Mouse (Mus musculus): ENCODE data around the gene Syp. TPM values are rescaled to one million over a fixed set of nuclear protein-coding genes. Genes with fewer than 3 reads are reported as not detected.

The Syp gene
- polyA plus RNA-seq, 1 experiment from 2014 or later, result 5.3 TPM

GRCm38 (mm10) chrX:7639536-7640325, 1.5 kb downstream of the Syp start:
- Histone ChIP-seq H3K4me3 (replicated peaks) (no peak overlapping the region), H3K36me3 (no peaks in the 10 kb centered on the region), H3K4me1 (no peaks in the 10 kb centered on the region), H3K27me3 (no peaks in the 10 kb centered on the region), H3K9ac (no peak overlapping the region), H3K27ac (replicated peaks) (no peak overlapping the region), H3K9me3 (replicated peaks) (no peaks in the 10 kb centered on the region), H3K4me2 (replicated peaks) (no peak overlapping the region)
- 23% methylated on average over 13 of the region's 13 CpGs for WGBS
- peak; percentile 20; the same call in 1 of the 2 replicates for ATAC-seq (ENCODE audit: insufficient number of reproducible peaks, low FRiP score, low TSS enrichment, low read depth)

GRCm38 (mm10) chrX:7640785-7641184, 2.5 kb downstream of the Syp start:
- no peaks in the 10 kb centered on the region for H3K4me1 ChIP-seq
- WGBS, result 31% methylated on average over 12 of the region's 12 CpGs
- H3K4me3 ChIP-seq (replicated peaks), result no peak overlapping the region
- H3K36me3 ChIP-seq, result no peaks in the 10 kb centered on the region
- H3K27me3 ChIP-seq, result no peaks in the 10 kb centered on the region
- H3K27ac ChIP-seq (replicated peaks), result no peak overlapping the region
- ATAC-seq (ENCODE audit: insufficient number of reproducible peaks, low FRiP score, low TSS enrichment, low read depth), result no peak
- no peaks in the 10 kb centered on the region for H3K9me3 ChIP-seq (replicated peaks)
- H3K9ac ChIP-seq, result no peak overlapping the region
- no peak overlapping the region for H3K4me2 ChIP-seq (replicated peaks)

- H3K9ac ChIP-seq, result no peak overlapping the region
- H3K36me3 ChIP-seq, result no peaks in the 10 kb centered on the region
- 12% methylated on average over 5 of the region's 5 CpGs for WGBS
- no peak overlapping the region for H3K4me2 ChIP-seq (replicated peaks)
- no peak overlapping the region for H3K27ac ChIP-seq (replicated peaks)
- no peak for ATAC-seq (ENCODE audit: insufficient number of reproducible peaks, low FRiP score, low TSS enrichment, low read depth)
- no peaks in the 10 kb centered on the region for H3K4me1 ChIP-seq
- no peak overlapping the region for H3K4me3 ChIP-seq (replicated peaks)
- H3K27me3 ChIP-seq, result no peaks in the 10 kb centered on the region
- no peaks in the 10 kb centered on the region for H3K9me3 ChIP-seq (replicated peaks)
Observed at GRCm38 (mm10) chrX:7645349-7645748, 7.1 kb downstream of the Syp start.

- Histone ChIP-seq H3K4me1 (no peaks in the 10 kb centered on the region), H3K9me3 (replicated peaks) (no peaks in the 10 kb centered on the region), H3K36me3 (no peaks in the 10 kb centered on the region), H3K27ac (replicated peaks) (peak overlapping the region; percentile 82), H3K4me2 (replicated peaks) (peak overlapping the region; percentile 53), H3K27me3 (no peaks in the 10 kb centered on the region), H3K4me3 (replicated peaks) (peak overlapping the region; percentile 53), H3K9ac (peak overlapping the region; percentile 39; the same call in 1 of the 2 replicates)
- WGBS, result 13% methylated on average over 24 of the region's 25 CpGs
- peak; percentile 96 for ATAC-seq (ENCODE audit: insufficient number of reproducible peaks, low FRiP score, low TSS enrichment, low read depth)
Observed at GRCm38 (mm10) chrX:7648671-7649304, 10.5 kb downstream of the Syp start.

GRCm38 (mm10) chrX:7657221-7657639, 19.0 kb downstream of the Syp start, which contains the start of gene Prickle3:
Prickle3 (plus strand) TSS chrX:7657260.
- 16% methylated on average over 26 of the region's 26 CpGs for WGBS
- H3K27ac ChIP-seq (replicated peaks), result peak within 1 kb of the TSS; percentile 72

GRCm38 (mm10) chrX:7658031-7658784, 19.9 kb downstream of the Syp start:
- Histone ChIP-seq H3K4me2 (replicated peaks) (peak overlapping the region; percentile 47), H3K27me3 (no peaks in the 10 kb centered on the region), H3K27ac (replicated peaks) (peak overlapping the region; percentile 72), H3K36me3 (no peaks in the 10 kb centered on the region), H3K4me3 (replicated peaks) (peak overlapping the region; percentile 52), H3K4me1 (no peaks in the 10 kb centered on the region; the same call in 1 of the 2 replicates), H3K9me3 (replicated peaks) (no peaks in the 10 kb centered on the region), H3K9ac (0 out of 2 replicates have a peak overlapping the region, but pooled peaks have one; percentile 35)
- WGBS, result 20% methylated on average over 15 of the region's 15 CpGs
- ATAC-seq (ENCODE audit: insufficient number of reproducible peaks, low FRiP score, low TSS enrichment, low read depth), result peak; percentile 79

More at GRCm38 (mm10) chrX:7657221-7657639, 19.0 kb downstream of the Syp start, which contains the start of gene Prickle3:
- Histone ChIP-seq H3K9me3 (replicated peaks) (no peaks in the 10 kb centered on the region), H3K4me1 (no peaks in the 10 kb centered on the region; the same call in 1 of the 2 replicates), H3K36me3 (no peaks in the 10 kb centered on the region), H3K4me2 (replicated peaks) (peak within 1 kb of the TSS; percentile 47), H3K4me3 (replicated peaks) (peak within 1 kb of the TSS; percentile 52), H3K27me3 (no peaks in the 10 kb centered on the region), H3K9ac (peak within 1 kb of the TSS; percentile 35)
- ATAC-seq (ENCODE audit: insufficient number of reproducible peaks, low FRiP score, low TSS enrichment, low read depth), result peak; percentile 68; the same call in 1 of the 2 replicates

- Histone ChIP-seq H3K9ac (no peak overlapping the region), H3K9me3 (replicated peaks) (no peaks in the 10 kb centered on the region), H3K27me3 (no peaks in the 10 kb centered on the region), H3K4me3 (replicated peaks) (peak overlapping the region; percentile 52; the same call in 1 of the 2 replicates), H3K27ac (replicated peaks) (peak overlapping the region; percentile 72), H3K36me3 (no peaks in the 10 kb centered on the region), H3K4me2 (replicated peaks) (peak overlapping the region; percentile 47), H3K4me1 (no peaks in the 10 kb centered on the region; the same call in 1 of the 2 replicates)
- no peak for ATAC-seq (ENCODE audit: insufficient number of reproducible peaks, low FRiP score, low TSS enrichment, low read depth)
- 56% methylated on average over 11 of the region's 11 CpGs for WGBS
Observed at GRCm38 (mm10) chrX:7658785-7659589, 20.7 kb downstream of the Syp start.

GRCm38 (mm10) chrX:7661086-7661485, 22.8 kb downstream of the Syp start:
- no peak for ATAC-seq (ENCODE audit: insufficient number of reproducible peaks, low FRiP score, low TSS enrichment, low read depth)
- WGBS, result 69% methylated on average over 4 of the region's 4 CpGs
- Histone ChIP-seq H3K9ac (no peak overlapping the region), H3K27me3 (no peaks in the 10 kb centered on the region), H3K4me3 (replicated peaks) (no peak overlapping the region), H3K4me1 (no peaks in the 10 kb centered on the region; the same call in 1 of the 2 replicates), H3K27ac (replicated peaks) (no peak overlapping the region), H3K36me3 (no peaks in the 10 kb centered on the region), H3K9me3 (replicated peaks) (no peaks in the 10 kb centered on the region), H3K4me2 (replicated peaks) (no peak overlapping the region)

GRCm38 (mm10) chrX:7662936-7663335, 24.7 kb downstream of the Syp start:
- no peaks in the 10 kb centered on the region; the same call in 1 of the 2 replicates for H3K4me1 ChIP-seq
- no peak overlapping the region for H3K4me2 ChIP-seq (replicated peaks)
- H3K27ac ChIP-seq (replicated peaks), result no peak overlapping the region
- WGBS, result 68% methylated on average over 3 of the region's 3 CpGs
- no peak overlapping the region for H3K9ac ChIP-seq
- H3K27me3 ChIP-seq, result no peaks in the 10 kb centered on the region
- no peak overlapping the region for H3K4me3 ChIP-seq (replicated peaks)
- no peak for ATAC-seq (ENCODE audit: insufficient number of reproducible peaks, low FRiP score, low TSS enrichment, low read depth)
- 0 out of 2 replicates have a peak, but pooled peaks cover 6% of the 10 kb centered on the region for H3K36me3 ChIP-seq
- no peaks in the 10 kb centered on the region for H3K9me3 ChIP-seq (replicated peaks)

- WGBS, result 91% methylated on average over 11 of the region's 11 CpGs
- H3K27ac ChIP-seq (replicated peaks), result no peak overlapping the region
- H3K36me3 ChIP-seq, result peaks cover 11% of the 10 kb centered on the region; the same call in 1 of the 2 replicates
- no peaks in the 10 kb centered on the region for H3K9me3 ChIP-seq (replicated peaks)
- no peak overlapping the region for H3K9ac ChIP-seq
- no peak for ATAC-seq (ENCODE audit: insufficient number of reproducible peaks, low FRiP score, low TSS enrichment, low read depth)
- H3K4me2 ChIP-seq (replicated peaks), result no peak overlapping the region
- H3K4me3 ChIP-seq (replicated peaks), result no peak overlapping the region
- H3K4me1 ChIP-seq, result no peaks in the 10 kb centered on the region
- no peaks in the 10 kb centered on the region for H3K27me3 ChIP-seq
Observed at GRCm38 (mm10) chrX:7664791-7665190, 26.5 kb downstream of the Syp start.
